Mouse (Mus musculus) heart, adult 18-20 months (tissue): Measurements from ENCODE around the gene Evx1. TPM values are rescaled to one million over a fixed set of nuclear protein-coding genes. Genes with fewer than 3 reads are reported as not detected.

ENCODE experiments used
- DNase-seq, 2 experiments: peaks; one replicate each; pipeline ENCODE4 v3.0.0; 2021 to 2022; ENCODE audit warnings: mixed read lengths in 1 of 2
- total RNA-seq, 2 experiments: library from RNA; stranded (reverse); gene quantifications; 2 replicates each; pipeline ENCODE4 v1.2.3; 2021

Gene Evx1
- total RNA-seq, 2 experiments from 2014 or later = not detected

DNA sequence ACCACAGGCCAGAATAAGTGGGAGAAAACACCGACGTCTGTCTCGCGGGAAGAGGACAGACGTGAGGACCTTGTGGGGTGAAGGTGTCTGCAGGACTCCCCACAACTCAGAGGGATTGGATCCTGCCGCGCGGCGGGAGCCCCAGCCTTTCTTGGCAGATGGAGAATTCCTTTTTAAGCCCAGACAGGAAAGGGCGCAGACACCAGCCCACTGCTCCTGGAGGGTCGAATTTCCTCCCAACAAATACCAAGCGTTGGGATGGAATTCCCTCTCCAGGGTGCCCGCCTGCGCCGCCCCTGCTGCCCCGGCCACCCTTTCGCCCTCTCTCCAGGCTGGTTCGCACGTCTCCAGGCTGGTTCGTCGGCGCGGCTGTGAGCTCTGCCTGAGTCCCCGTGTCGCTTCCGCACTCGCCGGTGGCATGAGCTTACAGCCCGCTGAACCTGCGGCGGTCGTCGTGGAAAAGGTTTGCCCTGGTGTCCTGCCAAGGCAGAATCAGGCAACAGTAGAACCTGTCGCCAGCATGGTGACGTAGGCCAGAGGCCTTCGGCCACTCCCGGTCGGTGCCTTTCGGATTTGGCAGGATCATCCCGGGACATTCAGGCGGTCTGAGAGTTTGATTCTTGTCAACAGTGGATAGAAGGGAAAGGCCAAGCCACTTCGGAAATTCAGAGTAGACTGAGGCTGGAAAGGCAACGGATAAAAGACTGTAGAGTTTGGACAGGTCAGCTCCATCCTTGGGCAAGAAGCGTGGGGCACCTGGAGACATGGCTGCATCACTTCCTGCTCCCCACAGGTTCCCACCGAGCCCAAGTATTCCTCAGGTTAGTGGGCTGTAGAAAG is 22.1 kb upstream of the Evx1 start:
- DNase-seq = peak in 1 of 2 experiments; percentile 25

DNA sequence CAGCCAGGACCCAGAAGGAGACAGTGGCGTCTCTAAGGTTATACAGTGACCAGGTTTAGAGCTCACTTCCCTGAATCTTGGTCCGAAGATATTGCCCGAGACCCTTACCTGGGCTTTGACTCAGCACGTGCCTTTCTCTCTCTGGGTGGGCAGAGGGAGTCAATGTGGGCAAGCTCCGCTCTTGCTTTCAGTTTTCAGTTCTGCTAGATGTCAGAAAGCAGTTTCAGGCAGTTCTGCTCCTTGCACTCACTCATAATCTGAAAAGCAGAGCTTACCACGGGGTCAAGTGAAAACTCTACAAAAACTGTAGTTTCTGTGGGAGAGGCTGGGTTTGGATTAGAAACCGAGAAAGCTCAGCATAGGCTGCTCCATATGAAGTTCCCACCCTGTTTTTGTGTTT is 21.0 kb upstream of the Evx1 start:
- DNase-seq = no peak

DNA sequence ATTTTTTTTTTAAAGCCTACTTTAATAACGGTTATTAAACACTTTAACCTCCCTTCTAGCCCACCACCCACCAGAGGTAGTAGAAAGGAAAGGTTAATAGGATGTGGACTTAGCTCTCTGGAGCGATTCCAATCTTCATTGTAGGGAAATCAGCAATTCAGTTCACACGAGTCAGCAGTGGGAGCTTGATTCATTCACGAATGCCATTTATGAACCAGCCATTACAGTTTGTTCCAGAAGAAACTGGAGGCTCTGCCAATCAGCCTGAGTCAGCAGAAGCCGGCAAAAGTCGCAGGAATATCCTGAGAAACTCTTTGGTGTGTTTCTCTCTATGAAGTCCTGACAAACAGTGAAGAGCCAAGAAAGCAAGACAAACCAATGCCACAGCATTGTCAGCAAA is 18.7 kb upstream of the Evx1 start:
- DNase-seq = no peak

DNA sequence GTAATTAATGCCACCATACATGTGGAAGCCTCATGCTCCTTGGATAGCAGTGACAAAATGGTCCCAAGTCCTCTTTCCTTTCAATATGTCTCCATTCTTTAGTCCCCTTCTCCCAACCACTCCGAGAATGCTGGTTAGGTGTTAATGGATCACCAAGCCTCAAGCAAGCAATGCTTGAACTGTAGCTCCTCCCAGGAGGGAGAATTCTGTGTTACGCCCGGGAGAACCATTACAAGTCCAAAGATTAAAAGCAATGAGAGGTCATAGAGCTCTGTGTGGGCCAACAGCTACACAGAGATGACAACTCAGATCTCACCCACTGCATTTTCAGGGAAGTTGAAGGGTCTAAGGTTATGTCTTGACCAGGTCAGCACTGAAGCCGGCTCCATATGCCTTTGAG is 14.8 kb upstream of the Evx1 start:
- no peak for DNase-seq

DNA sequence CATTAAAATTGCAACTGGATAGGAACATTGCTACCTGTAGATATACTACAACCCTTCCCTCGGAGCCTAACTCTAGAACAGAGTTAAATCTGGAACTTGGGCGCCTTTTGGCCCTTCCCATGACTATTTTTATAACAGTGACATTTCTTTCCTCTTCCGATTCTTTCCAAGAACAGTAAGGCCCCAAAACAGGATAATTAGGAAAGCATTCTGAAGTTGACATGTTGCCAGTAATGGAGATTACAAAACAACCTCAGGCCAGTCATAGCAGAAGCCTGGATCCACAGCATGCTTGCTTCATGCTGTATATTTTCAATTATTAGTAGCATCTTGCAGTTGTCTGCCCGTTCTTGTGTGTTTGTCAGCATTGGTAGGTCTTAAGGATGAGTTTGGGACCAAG is 12.5 kb upstream of the Evx1 start:
- DNase-seq = no peak

DNA sequence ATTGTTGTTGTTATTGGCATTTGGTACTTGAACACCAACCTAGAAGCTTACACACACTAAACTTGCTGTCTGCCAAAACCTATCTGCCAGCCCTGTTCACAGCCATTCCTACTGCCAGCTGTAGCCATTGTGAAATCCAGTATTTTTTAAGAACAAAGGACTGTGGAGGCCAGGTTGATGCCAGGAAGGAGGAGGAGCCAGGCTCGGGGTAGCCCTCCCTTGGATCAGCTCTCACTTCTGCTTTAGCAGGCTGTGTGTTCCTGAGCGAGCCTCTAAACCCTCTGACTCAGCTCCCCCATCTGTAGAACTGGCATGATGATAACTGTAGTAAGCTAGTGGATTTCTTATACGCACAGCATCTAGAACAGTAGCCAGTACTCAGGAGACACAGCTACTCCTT is 9.9 kb upstream of the Evx1 start:
- peak in 1 of 2 experiments; percentile 39 for DNase-seq

DNA sequence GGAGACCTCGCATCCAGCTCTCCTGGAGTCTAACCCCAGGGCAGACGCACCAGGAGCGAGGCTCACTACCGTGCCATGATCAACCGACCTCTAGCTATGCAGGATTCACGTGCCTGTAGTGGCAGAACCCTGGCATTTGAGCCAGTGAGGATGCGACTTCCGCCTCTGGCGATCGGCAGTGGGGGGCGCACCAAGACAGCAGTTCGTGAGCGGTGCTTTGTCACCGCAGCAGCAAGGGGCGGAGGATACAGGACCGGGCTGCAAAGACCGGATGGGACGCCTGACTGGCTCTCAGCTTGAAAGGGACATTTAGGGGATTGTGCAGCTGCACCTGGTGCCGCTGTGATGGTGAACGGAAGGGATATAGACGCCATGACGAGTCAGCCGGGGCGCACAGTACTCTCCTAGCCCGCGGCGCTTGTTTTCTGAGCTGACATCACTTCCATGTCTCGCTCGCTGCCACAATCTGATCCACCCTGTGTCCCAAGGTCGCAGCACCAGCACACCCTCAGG is 7.4 kb upstream of the Evx1 start:
- DNase-seq = peak; percentile 55 to 75

DNA sequence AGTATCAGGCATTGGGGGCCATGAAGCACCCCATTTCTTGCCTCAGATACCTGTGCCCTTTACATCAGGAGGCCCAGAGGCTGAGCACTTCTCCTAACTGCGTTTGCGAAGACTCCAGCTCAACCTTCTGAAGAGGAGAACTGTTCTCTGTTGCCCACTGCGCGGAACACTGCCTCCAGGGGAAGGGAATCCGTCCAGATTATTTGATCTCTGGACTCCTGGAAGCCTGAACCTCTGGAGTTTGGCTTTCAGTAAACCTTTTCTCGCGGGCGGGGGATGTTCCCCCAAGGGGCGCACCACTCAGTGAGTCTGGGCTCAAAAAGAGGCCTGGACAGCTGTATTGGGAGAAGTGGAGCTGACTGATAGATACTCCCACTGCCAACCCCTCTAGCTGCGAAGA is 3.5 kb upstream of the Evx1 start:
- no peak for DNase-seq

DNA sequence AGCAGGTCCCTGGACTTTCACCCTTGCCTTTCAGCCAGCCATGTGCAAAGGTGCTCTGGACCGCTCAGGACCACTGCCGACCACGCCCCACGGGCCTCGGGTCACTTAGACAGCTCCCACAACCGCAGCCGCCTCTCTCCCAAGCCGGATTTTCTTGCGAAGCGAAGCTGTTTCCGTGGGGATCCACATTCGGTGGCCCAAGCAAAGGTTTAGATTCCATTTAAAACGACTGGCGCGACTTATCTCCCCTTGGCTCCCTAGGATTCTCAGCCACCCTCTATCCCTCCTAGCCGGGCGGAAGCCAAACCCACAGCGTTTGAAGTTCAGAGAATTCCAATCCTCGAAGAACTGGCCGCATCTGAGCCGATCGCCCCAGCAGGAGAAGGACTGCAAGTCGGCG is 2.9 kb upstream of the Evx1 start:
- peak in 1 of 2 experiments; percentile 35 for DNase-seq

DNA sequence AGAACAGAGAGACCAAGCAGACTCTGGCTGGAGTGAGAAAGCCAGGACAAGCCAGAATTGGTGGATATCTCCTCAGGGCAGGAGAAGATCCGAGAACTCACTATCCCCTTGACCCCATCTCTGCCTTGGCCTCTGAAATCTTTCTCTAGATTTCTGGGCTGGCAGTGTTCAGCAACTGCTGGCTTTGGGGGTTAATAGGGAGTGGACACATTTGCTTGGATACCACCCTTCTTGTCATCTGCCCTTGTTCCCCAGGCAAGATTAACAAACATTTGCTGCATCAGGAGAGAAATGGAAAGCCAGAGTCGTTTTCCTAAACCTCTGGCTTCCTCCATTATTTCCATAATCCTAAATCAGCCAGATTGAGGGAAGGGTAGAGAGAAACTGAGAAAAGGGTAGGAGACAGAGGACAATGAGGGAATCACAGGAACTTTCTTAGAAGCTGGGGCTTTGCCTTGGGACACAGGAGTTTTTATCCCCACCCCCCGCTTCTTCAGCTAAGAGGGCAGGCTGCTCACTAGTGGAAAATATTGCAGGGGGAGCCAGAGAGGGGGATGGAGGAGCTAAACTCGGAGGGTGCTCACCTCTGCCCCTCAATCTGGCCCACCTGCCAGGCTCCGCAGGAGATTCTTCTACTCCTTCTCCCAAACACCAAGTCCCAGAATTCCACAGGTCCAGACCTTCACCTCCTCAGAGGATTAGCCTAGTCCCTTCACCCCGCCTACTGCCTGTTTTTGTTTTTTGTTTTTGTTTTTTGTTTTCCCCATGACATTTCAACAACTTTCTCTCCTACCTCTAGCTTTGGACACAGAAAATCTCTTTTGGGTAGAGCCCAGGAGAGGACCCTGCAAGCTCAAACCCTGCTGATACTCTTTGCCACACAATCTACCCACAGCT is 1.4 kb upstream of the Evx1 start:
- no peak for DNase-seq

DNA sequence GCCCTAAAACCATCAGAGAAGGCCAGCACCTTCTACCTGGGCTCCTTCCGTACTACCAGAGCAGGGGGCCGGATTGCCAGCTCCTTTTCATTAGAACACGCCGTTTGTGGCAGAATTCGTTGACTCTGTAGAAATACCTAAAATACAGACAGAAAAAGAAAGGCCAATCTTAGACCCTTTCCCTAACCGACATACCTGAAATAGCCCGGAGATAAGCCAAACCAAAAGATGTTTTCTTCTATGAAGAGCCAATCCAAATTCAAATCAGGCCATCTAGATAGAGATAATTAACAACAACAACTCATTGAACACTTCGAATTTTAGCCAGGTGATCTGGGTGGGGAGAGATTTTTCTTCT is 761 bp upstream of the Evx1 start:
- peak in 1 of 2 experiments; percentile 24 for DNase-seq

DNA sequence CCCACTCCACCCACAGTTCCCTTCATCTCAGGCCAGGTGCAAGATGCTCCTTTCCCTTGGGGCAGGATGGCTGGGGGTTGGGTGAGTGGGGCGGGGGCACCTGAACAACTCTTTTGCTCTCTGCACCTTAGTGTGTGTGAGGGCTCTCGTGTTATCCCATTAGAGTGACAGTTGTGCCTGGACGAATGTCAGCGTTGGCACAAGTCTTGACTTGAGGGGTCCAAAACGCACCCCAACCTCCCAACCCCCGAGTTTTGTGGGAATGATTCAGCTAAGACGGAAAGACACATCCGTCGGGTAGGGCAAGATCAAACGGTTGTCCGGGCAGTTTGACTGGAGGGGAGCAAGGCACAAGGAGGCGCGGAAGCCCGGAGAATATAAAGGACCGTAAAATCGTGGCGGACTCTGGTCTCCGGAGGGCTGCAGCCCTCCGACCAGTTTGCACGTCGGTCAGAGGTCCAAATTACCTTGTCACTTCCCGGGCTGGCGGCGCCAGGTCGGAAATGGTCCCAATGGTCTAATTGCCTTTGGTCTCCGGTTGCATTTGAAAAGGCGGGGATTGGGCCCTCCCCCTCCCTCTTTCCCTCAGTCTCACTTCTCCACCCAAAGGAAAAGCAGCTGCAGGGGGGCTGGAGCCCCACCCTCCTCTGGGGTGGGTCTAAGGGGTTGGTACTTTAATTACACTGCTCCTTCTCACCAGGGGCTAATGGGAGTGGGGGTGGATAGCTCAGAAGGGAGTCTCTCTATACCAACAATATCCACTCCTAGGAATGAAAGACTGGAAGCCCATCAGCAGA is 1.2 kb downstream of the Evx1 start:
- no peak for DNase-seq

DNA sequence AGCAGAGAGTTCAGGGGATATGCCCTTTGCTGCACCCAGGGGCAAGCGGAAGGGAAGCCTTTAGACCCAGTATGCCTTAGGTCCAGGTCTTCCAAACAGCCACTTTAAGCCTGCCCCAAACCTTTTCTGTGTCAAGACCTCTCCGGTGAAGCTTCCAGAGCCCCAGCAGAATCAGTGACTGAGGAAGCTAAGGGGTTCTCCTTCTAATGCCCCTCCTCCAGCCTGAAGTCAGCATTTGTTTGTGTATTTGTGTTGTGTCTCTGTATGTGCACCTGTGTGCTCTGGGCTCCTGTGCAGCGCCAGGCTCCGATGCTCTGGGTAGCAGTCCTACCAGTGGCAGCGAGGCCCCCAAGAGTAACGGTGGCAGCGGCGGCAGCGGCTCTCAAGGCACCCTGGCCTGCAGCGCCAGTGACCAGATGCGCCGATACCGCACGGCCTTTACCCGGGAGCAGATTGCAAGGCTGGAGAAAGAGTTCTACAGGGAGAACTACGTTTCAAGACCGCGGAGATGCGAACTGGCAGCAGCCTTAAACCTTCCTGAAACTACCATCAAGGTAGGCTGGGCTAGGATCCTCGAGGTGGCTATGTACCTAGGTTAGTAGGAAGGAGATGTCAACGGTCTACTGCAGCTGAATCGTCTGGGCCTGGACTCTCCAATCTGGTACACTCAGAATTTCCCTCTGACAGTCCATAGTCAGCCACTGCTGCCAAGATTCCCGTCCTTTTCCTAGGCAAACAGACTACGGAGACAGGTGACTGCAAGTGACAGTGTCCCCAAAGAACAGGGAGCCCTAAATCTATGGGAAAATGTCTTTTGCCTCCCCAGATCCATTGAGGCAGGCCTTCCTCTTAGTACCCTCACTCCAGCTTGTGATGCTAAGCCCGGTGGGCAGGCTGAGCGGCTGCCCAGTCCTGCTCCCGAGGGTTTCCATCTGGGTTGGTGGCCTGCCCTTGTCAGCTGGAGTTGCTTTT is 2.4 kb downstream of the Evx1 start:
- DNase-seq = no peak

DNA sequence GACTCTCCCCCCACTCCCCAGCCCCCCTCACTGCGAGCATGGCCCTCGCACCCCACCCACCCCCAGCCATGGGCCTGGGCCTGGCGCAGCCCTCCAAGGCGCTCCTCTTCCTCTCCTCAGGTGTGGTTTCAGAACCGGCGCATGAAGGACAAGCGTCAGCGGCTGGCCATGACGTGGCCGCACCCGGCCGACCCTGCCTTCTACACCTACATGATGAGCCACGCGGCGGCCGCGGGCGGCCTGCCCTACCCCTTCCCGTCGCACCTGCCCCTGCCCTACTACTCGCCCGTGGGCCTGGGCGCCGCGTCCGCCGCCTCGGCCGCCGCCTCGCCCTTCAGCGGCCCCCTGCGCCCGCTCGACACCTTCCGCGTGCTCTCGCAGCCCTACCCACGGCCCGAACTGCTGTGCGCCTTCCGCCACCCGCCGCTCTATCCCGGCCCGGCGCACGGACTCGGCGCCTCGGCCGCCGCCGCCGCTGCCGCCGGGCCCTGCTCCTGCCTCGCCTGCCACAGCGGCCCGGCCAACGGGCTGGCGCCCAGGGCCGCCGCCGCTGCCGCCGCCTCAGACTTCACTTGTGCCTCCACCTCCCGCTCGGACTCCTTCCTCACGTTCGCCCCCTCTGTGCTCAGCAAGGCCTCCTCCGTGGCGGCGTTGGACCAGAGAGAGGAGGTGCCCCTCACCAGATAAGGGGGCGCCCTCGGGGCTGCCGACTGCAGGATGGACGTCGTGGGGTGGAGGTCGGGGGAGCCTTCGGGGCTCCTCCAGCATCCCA is 3.3 kb downstream of the Evx1 start:
- DNase-seq = no peak

DNA sequence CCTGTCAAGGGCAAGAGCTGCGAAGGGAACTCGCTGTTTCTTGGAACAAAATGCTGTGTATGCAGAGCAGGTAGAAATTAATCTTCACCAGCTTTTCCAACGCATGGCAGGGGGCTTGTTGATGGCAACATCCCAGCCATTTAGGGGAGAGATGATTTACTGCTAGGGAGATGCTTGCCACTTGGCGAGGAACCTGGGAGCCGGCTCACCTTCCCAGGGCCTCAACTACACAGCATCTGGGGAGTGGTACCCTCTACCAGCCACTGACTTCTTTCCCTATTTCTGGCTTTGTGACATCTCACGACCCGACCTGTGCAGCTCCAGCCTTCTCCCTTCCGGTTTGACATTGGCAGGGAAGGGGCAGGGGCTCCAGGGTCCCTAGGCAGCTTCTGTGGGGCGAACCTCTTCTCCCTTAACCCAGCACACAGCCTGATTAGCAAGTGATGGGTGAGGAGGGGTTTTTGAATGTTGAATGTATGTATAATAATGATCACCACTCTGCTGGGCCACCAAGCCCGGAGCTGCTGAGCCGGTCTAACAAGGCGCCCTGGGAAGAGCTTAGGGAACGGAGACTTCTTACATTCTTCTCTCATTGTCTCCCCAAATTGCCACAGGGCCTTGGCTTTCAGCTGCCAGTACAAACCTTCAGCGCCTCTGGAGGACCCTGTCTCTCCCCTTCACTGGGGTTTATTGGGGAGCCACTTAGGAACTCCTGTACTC is 4.3 kb downstream of the Evx1 start:
- no peak for DNase-seq

DNA sequence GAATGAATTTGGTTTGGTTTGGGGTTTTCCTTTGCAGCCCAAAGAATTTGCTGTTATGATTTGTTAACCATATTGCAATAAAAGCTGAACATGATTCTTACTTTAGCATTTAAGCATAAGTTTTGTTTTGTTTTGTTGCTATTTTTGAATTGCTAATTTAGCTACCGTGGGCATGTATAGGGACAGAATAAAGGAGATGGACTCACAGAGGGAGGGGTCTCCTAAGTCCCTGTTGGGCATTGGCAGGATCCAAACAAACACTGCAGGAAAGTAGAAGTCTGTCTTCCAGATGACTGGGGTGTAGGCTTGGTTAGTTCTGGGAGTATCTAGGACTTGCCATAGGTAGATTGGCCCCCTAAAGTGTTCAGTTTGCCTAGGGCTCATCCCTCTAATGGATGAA is 5.0 kb downstream of the Evx1 start:
- DNase-seq = no peak

DNA sequence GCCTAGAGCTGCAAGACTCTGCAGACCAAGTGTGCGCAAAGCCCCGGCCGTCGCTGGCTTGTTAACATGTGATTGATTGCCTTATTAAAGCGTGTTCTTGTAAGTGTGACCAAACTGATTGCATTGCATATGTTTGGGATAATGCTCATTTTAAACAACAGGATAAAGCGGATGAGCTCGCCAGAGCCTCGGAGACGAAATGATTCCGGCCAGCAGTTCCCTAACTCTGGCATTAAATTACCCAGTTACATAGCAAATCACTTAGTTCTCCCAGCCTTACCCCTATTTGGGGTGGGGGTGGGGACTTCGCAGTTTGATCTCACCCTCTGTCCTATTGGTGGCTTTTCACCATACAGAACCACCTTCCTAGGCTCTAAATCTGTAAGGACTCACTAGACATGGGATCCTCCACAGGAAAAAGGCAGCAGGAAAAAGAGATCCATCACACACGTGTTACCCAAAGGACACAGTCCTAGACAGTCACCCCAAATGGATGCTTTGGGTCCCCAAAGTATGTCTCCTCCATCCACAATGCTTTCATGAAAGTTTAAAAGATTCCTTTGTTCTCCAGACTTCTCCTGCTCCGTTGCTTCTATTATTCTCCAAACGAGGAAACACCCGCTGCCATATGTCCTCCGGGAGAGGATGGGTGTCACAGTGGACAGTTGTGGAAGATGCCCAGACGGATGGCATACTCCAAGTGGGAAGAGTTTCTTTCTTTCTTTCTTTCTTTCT is 6.8 kb downstream of the Evx1 start:
- DNase-seq = no peak

DNA sequence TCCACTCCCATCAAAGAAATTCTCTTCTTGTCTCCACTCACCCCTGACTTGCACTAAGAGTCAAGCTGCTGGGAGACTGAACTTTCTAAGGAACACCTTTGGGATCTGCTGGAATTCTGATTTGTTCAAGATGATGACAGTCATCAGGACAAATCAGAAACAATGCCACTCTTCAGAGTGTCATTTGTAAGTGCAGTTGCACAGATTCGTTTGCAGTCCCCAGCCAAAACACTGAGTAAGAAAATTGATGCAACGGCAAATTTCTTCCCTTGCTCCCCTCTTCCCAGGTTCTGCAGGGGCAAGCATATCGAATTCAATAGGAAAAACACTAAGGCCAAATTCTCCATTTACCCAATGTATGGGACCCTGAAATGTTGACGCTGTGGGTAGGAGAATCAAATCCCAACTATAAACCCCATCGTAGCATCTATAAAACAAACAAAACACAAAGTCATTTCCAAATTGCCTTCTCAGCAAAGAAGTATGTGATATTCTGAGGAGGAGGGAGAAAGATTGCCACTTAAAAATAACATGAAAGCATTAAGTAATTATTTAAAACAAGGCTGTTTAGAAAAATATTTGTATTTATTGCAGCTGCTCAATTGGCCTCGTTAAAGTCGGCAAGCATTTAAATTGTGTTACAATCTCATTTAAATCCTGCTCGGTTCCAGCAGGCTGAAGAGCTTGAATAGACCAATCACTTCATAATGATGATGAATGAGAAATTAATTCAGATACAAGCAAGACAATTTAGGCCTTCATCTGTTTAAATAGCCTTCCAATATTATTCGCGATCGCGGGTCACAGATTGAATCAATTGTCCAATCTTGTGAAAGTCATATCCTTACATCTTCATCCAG is 7.9 kb downstream of the Evx1 start:
- DNase-seq = no peak
